Mouse (Mus musculus) C2C12 (cell line): ENCODE data around the gene Dscaml1.

Source experiments
- CEBPB ChIP-seq: IDR thresholded peaks from one replicate; pipeline ENCODE4 v1.6.1; 2011; ENCODE audit warnings: low read depth, mild to moderate bottlenecking, control low read depth, moderate library complexity
- CTCF ChIP-seq: IDR thresholded peaks from one replicate; pipeline ENCODE4 v1.5.1; 2011; ENCODE audit not compliant: control insufficient read depth, insufficient read depth, insufficient read length
- MAX ChIP-seq: IDR thresholded peaks from one replicate; pipeline ENCODE4 v1.6.1; 2011; ENCODE audit warnings: mild to moderate bottlenecking, control low read depth
- MYOD1 ChIP-seq: IDR thresholded peaks from one replicate; pipeline ENCODE4 v1.6.1; 2011; ENCODE audit warnings: low read depth; ENCODE audit not compliant: control insufficient read depth, insufficient read length
- MYOG ChIP-seq: IDR thresholded peaks from one replicate; pipeline ENCODE4 v1.6.1; 2011; ENCODE audit not compliant: control insufficient read depth, insufficient read length; ENCODE audit errors: extremely low read depth
- USF1 ChIP-seq: IDR thresholded peaks from one replicate; pipeline ENCODE4 v1.6.1; 2011; ENCODE audit warnings: low read depth, mild to moderate bottlenecking, control low read depth, moderate library complexity

- no peak for TF ChIP-seq USF1
- TF ChIP-seq CTCF: no peak
- no peak for TF ChIP-seq MAX
- no peak for TF ChIP-seq MYOG
- TF ChIP-seq CEBPB: no peak
- no peak for TF ChIP-seq MYOD1
These were observed 78.5 kb downstream of the Dscaml1 start for GRCm38 (mm10) chr9:45504977-45505376.
